Mouse (Mus musculus): ENCODE results near the gene Neo1.
"Not testable (repeated sequence)": the region's sequence is repeated elsewhere in the genome, so short reads cannot be mapped to it uniquely, and the experiment has no call there.

The Neo1 gene

DNA sequence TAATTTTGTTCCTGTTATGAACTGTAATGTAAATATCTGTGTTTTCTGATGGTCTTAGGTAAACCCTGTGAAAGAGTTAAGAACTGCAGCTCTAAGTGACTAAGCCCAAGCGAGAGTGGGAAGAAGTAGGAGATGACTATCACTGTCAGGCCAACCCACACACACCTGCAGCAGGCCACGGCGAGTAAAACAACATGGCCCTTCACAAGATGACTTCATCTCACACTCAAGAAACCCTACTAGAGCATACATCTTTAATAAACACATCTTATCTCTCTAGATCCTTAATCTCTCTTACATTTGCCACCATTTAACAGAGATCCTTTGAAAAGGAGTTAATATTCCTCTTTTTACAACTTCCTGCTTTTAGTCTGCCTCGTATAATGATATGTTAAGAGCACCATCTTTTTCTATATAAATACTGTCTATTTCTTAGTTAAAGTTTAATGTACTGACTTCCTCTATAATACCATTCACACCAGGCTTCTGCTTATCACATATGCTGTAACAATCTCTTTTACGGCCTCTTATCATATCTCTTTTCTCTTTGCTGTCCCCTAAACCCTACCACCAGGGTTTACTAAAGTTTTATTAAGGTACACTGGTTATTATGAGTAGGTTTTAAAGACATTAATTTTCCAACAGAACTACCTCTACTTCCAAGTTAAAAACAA is 46.8 kb downstream of the Neo1 start:
- DNase-seq = no peak

GRCm38 (mm10) chr9:58979034-58979433 is 57.2 kb downstream of the Neo1 start:
- DNase-seq = no peak

DNA sequence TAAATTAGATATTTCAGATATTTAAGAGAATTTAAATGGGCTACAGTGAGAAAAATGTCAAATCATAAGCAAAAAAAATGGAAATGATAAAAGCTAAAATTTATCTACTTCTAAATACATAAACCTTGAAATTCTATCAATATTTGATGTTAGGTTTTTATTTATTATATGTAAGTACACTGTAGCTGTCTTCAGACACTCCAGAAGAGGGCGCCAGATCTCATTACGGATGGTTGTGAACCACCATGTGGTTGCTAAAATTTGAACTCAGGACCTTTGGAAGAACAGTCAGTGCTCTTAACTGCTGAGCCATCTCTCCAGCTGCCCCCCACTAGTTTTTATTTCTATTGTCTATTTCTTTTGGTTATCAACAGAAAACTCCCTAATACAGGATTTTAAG is 65.1 kb downstream of the Neo1 start:
- not testable (repeated sequence) for DNase-seq

DNA sequence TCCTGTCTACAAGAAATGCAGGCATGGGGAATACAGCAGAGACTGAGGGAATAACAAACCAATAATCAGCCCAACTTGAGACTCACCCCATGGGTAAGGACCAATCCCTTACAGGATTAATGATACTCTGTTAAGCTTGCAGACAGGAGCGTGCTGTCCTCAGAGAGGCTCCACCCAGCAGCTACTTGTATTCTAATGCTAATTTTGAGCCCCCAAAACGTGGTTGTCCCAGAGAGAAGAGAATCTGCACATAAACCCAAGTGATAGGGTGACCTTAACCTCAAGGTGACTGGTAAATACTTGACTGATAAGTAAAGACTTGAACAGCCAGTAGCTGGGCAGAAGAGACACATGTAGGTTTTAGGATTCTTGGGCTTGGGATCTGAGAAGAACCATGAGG is 68.9 kb downstream of the Neo1 start:
- no peak for DNase-seq

- no peak for DNase-seq
Observed at GRCm38 (mm10) chr9:58955507-58955906, 80.7 kb downstream of the Neo1 start.

DNA sequence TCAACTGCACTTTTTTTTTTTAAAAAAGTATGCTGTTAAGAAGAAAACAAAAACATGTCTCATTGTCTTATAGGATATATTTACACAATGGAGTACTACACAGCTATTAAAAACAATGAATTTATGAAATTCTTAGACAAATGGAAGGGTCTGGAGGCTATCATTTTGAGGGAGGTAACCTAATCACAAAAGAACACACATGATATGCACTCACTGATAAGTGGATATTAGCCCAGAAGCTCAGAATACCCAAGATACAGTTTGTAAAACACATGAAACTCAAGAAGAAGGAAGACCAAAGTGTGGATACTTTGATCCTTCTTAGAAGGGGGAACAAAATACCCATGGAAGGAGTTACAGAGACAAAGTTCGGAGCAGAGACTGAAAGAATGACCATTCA is 90.3 kb downstream of the Neo1 start:
- not testable (repeated sequence) for DNase-seq

DNA sequence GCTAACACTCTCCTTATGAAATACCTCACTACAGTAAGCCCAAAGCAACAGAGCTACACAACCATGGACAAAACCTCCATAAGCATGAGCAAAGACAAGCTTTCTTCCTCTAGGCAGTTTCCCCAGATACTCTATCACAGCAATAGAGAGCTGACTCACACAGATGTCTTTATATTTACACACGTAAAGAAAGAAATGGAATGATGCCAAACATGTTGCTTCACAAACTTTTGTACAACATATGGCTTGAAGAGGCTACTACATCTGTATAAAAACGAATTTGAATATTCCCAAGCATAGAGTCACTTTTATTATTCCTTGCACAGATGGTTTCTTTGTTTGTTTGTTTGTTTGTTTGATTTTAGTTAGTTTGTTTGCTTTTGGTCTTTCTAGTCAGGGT is 101.5 kb downstream of the Neo1 start:
- no peak for DNase-seq

- DNase-seq = peak; percentile 54
Observed at GRCm38 (mm10) chr9:58928103-58928502, 108.1 kb downstream of the Neo1 start.

- peak; percentile 52 for DNase-seq
Observed at GRCm38 (mm10) chr9:58902869-58903585, 133.2 kb downstream of the Neo1 start.

- no peak for DNase-seq
Observed at GRCm38 (mm10) chr9:58899602-58900001, 136.6 kb downstream of the Neo1 start.

DNA sequence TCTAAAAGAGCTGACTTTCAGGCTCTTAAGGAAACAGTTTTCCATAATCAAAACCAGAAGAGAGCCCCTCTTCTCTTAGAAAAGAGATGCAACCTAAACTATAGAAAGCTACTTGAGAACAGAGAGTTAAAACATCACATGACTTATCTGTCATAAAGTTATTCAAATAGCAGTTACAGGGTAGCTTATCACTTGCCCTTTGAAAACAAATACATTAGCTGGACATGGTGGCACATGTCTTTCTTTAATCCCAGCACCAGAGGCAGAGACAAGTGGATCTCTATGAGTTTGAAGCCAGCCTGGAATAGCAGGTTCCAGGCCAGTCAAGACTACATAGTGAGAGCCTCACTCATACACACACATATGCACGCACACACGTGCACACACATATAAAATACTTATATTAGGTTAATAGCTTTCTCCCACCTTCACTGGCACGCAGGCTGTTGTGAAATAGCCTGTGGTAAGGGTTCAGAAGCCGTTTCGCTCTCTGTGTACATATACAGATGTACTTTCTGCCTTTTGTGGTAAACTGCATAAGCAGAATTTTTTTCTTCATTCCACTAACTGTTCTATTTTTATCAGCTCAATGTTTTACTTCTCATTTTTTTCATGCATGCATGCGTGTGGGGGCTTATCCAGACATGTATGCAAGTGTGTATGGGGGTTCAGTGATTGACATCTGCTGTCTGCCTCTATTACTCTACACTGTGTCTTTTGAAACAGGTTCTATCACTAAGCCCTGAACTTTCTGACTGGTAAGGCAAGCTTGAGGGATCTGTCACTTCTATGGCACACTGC is 144.2 kb downstream of the Neo1 start:
- no peak for DNase-seq

- DNase-seq = no peak
Observed at GRCm38 (mm10) chr9:58890893-58891292, 145.3 kb downstream of the Neo1 start.

GRCm38 (mm10) chr9:58889782-58890448 is 146.3 kb downstream of the Neo1 start:
- no peak for DNase-seq

GRCm38 (mm10) chr9:58882686-58883085 is 153.6 kb downstream of the Neo1 start:
- peak; percentile 44 for DNase-seq

- no peak for DNase-seq
Observed at GRCm38 (mm10) chr9:58879836-58880235, 156.4 kb downstream of the Neo1 start.

DNA sequence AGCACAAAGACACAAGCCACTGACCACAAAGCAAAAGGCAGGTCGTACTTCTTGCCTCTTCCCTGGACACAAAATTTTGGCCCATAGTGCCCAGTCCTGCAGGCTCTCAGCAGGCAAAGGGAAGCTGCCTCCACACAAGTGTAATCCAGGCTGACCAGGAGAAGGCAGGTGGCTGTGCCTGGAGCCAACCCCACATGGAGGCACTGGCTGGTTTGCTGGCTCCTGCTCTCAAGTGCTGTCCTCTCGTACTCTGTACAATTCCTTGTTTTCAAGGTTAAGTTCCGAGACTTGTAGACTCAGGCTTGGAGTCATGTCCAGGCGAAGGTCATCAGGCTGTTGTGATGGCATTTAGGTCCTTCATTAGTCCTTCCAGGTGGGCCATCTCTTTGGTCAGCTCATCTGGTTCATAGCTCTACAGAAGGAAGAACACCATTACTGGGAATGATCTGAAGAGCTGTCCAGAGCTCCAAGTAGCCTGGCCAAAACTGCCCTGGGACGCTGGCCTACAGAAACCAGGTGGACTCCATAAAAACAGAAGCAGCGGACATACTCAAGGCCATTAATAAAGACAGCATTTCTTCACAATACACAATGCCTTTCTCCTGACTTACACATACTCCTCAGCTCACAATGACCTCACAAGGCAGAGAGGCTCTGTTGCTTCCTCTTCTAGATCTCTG is 159.2 kb downstream of the Neo1 start:
- no peak for DNase-seq

DNA sequence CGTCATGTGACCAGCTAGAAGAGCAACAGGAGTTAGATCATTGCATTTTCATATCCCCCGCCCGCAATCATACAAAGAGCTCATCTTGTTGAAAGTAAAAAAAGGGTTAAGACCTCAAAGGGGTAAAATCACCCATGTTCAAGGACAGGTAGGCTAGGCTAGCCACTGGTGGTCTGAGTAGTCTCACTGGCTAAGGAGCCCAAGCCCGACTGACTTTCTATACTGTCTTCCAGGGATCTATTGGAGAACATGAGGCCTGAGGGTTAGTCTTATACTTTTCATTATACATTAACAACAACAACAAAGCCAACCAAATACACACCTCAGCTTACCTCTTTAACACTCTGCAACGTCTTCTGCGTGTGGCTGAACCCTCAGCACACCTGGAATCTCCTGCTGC is 160.8 kb downstream of the Neo1 start:
- no peak for DNase-seq

DNA sequence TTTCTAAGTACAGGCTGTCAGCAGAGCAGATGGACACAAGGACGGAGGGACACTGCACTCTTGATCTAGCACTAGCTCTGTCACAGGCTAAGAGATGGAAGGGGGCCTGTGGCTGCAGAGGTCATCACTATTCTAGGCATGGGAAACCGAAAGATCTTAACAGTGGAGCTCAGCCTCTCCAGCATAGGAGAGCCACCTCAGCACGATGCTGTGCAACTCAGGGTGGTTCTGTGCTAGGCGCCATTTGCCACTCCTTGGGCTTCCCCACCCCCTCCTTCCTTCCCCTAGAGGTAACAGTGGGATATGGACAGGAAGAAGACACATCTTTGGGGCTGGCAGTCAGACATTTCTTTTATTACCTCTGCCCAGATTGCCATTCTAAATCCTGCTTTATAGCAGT is 161.9 kb downstream of the Neo1 start:
- DNase-seq = no peak

- peak; percentile 73 for DNase-seq
Observed at GRCm38 (mm10) chr9:58873541-58874324, 162.5 kb downstream of the Neo1 start.

GRCm38 (mm10) chr9:58871141-58871540 is 165.1 kb downstream of the Neo1 start:
- DNase-seq = no peak

DNA sequence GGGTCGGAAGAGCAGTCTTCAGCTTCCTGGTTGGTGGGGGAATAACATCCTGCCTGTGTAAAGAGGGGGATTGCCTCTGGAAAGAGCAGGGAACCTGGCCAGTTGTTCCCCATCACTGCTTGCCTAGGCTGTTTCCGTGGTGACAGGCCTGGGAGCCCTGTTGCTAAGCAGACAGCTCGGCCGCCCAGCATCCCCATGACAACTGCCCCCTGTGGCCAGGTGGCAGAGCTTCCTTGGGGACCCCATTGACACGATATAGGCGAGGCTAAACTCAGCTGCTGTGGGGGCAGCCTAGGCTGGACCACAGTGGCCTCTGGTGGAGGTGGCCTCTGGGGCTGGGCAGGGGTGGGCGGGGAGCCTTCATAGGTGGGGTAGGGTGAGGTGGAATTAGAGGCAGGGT is 172.4 kb downstream of the Neo1 start:
- DNase-seq = no peak
